Comparison of ENCODE assay signal across 19 mouse cellular contexts in the genomic region with DNA sequence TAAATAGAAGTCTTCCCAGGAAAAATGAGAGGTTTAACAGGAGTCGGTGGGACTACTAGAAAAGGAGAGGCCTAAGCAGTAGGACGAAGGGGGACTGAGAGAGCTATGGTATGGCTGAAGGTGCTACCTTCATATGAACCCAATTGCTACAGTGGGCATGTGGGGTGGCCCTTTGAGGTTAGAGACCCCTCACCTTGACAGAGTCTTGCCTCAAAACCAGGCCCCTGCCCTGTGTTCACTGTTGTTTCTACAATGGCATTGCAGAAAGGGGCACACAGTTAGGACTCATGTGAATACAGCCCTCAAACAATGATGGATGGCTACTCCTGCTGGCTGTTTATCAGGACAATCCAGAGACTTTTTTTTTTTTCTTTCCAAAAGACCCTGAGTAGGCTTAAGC.
A peak's percentile ranks its signal among the peaks of the same experiment; 100 is the strongest.
DNase-seq lines count a peak whose midpoint lies in the region; ATAC-seq lines count a peak whose summit lies in the region.
"Had no signal": no experiment of that assay in that cellular context is flagged by ENCODE, and none has a peak within 500 bp of the region (broad histone marks: within the 10 kb centered on the region; RNA-seq: fewer than 3 reads in every experiment).

No protein-coding gene starts in this region.

- DNase-seq in heart, adult 11 months: peak; percentile 54
- no peak for DNase-seq in heart, adult 18-20 months
- peak; percentile 72 for DNase-seq in midbrain, embryonic 11.5 days (ENCODE audit: low spot score, missing footprints)
- no peak for DNase-seq in midbrain, embryonic 10.5 days (ENCODE audit: low spot score)
- DNase-seq: adrenal gland, adult 2 months; adrenal gland, adult 8-10 months; adrenal gland, postnatal 10 days; adrenal gland, postnatal 14 days; adrenal gland, postnatal 25 days; adrenal gland, postnatal 36 days; B cell, adult 2 months; cerebellum, adult 11 months; cerebellum, adult 11-12 months; cerebellum, adult 18-20 months had no signal

- H3K36me3 ChIP-seq in midbrain, embryonic 11.5 days (ENCODE audit: control insufficient read depth, insufficient read depth, low read length): no peaks in the 10 kb centered on the region
- no peaks in the 10 kb centered on the region for H3K36me3 ChIP-seq in midbrain, embryonic 10.5 days
- H3K36me3 ChIP-seq: G1E had no signal

- no peaks in the 10 kb centered on the region for H3K9me3 ChIP-seq in midbrain, embryonic 11.5 days (ENCODE audit: control insufficient read depth, low read length)
- no peaks in the 10 kb centered on the region for H3K9me3 ChIP-seq in midbrain, embryonic 10.5 days (replicated peaks)
- H3K9me3 ChIP-seq: G1E had no signal

- no peaks in the 10 kb centered on the region for H3K4me1 ChIP-seq in midbrain, embryonic 11.5 days (ENCODE audit: control insufficient read depth, insufficient read depth, low read length)
- no peaks in the 10 kb centered on the region for H3K4me1 ChIP-seq in midbrain, embryonic 10.5 days

- WGBS in midbrain, embryonic 11.5 days: 89% methylated on average over 2 of the region's 2 CpGs
- 97% methylated on average over 2 of the region's 2 CpGs for WGBS in midbrain, embryonic 10.5 days

- H3K9ac ChIP-seq in midbrain, embryonic 11.5 days (ENCODE audit: low read length): no peak overlapping the region

- H3K4me3 ChIP-seq in midbrain, embryonic 11.5 days (ENCODE audit: low read depth, low read length): no peak overlapping the region
- no peak overlapping the region for H3K4me3 ChIP-seq in midbrain, embryonic 10.5 days

- no peak overlapping the region for H3K27ac ChIP-seq in midbrain, embryonic 11.5 days (ENCODE audit: low read depth, low read length)
- no peak overlapping the region for H3K27ac ChIP-seq in midbrain, embryonic 10.5 days (replicated peaks)

- H3K27me3 ChIP-seq in midbrain, embryonic 11.5 days (ENCODE audit: control insufficient read depth, insufficient read depth, low read length): no peaks in the 10 kb centered on the region
- H3K27me3 ChIP-seq in midbrain, embryonic 10.5 days (ENCODE audit: low read depth, poor library complexity, severe bottlenecking): no peaks in the 10 kb centered on the region
- H3K27me3 ChIP-seq: CH12.LX had no signal

- ATAC-seq in midbrain, embryonic 11.5 days (ENCODE audit: low FRiP score): no peak
- ATAC-seq: activated CD4-positive, CD25-positive, alpha-beta regulatory T cell, adult 4 months; CD4-positive, CD25-positive, alpha-beta regulatory T cell, adult 4 months; Patski had no signal

- no peak overlapping the region for H3K4me2 ChIP-seq in midbrain, embryonic 11.5 days

Comparison
In these comparisons a context has a peak if more than half of its experiments do, and no peak if none do; other contexts are left out.
1. DNase-seq: peak in heart, adult 11 months (single experiment) and midbrain, embryonic 11.5 days (single experiment); none in heart, adult 18-20 months (0 of 2) and midbrain, embryonic 10.5 days (single experiment).